Mouse (Mus musculus): ENCODE data around the gene Olfr513. TPM values are rescaled to one million over a fixed set of nuclear protein-coding genes. Genes with fewer than 3 reads are reported as not detected.

Olfr513 gene
- total RNA-seq (2023; ENCODE audit: inconsistent age), result not detected in 4 replicates

DNA sequence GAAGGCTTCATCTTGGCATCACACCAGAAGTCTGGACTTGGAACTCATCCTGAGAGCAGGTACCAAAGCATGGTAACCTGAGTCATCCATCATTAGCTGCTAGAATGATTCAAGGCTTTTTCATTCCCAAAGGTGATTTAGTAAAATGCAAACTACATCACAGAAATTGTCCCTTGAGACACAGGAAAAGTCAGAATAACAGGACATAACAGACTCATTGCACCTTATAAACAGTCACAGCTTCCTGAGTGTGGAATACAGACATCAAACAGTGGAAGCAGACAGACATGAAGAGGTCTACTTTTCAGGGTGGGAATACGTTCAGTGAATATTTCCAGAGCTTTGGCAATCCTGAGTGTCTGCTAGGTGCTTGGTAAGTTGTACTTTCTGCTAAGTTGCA lies at the start of gene Olfr513:
Gene Olfr513, plus strand, starts transcription at position 301 of the 400 bp plus-strand sequence.

DNA sequence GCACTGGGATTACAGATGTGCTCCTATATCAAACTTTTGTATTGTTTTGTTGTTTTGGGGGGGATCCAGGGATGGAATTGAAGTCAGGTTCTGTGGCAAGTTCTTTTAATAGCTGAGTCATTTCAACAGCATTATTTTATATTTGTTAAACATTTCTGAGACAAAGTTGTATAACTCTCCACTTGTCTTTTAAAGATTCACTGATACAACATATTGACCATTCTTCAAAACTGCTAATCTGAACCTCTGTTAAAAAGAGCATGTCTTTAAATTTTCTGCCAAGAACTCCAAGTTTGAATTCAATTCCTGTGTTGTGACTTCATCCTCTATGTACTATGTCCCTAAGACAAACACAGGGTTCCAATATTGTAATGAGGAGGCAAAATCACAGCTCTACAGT lies 37.8 kb upstream of the Olfr513 start, which contains the start of gene Olfr512:
Gene Olfr512, plus strand, starts transcription at position 301 of the 400 bp plus-strand sequence.

Other genes starting within 250 kb of the Olfr513 start
- not detected in 4 replicates for gene Olfr502, start 225.9 kb upstream of the Olfr513 start, total RNA-seq (2023; ENCODE audit: inconsistent age)
- not detected in 4 replicates for gene Olfr503, start 206.4 kb upstream of the Olfr513 start, total RNA-seq (2023; ENCODE audit: inconsistent age)
- gene Olfr504, start 185.2 kb upstream of the Olfr513 start, total RNA-seq (2023; ENCODE audit: inconsistent age), result not detected in 4 replicates
- not detected in 4 replicates for gene Olfr506, start 140.2 kb upstream of the Olfr513 start, total RNA-seq (2023; ENCODE audit: inconsistent age)
- not detected in 4 replicates for gene Olfr507, start 129.2 kb upstream of the Olfr513 start, total RNA-seq (2023; ENCODE audit: inconsistent age)
- not detected in 4 replicates for gene Olfr508, start 121.0 kb upstream of the Olfr513 start, total RNA-seq (2023; ENCODE audit: inconsistent age)
- gene Olfr509, start 99.1 kb upstream of the Olfr513 start, total RNA-seq (2023; ENCODE audit: inconsistent age), result not detected in 4 replicates
- gene Olfr510, start 84.6 kb upstream of the Olfr513 start, total RNA-seq (2023; ENCODE audit: inconsistent age), result not detected in 4 replicates
- gene Olfr512, start 37.7 kb upstream of the Olfr513 start, total RNA-seq (2023; ENCODE audit: inconsistent age), result not detected in 4 replicates
- not detected in 4 replicates for gene Olfr514, start 75.0 kb downstream of the Olfr513 start, total RNA-seq (2023; ENCODE audit: inconsistent age)
- gene Olfr516, start 99.6 kb downstream of the Olfr513 start, total RNA-seq (2023; ENCODE audit: inconsistent age), result not detected in 4 replicates
- gene Olfr517, start 121.4 kb downstream of the Olfr513 start, total RNA-seq (2023; ENCODE audit: inconsistent age), result not detected in 4 replicates
- not detected in 4 replicates for gene Olfr518, start 134.0 kb downstream of the Olfr513 start, total RNA-seq (2023; ENCODE audit: inconsistent age)
- not detected in 4 replicates for gene Olfr519, start 143.4 kb downstream of the Olfr513 start, total RNA-seq (2023; ENCODE audit: inconsistent age)
- 3.1 to 4.1 TPM (median 3.8 TPM) in 4 replicates for gene Nlrp10, start 179.2 kb downstream of the Olfr513 start, total RNA-seq (2023; ENCODE audit: inconsistent age)
- 257 to 279 TPM (median 260 TPM) in 4 replicates for gene Eif3f, start 183.4 kb downstream of the Olfr513 start, total RNA-seq (2023; ENCODE audit: inconsistent age)
- gene Tub, start 199.4 kb downstream of the Olfr513 start, total RNA-seq (2023; ENCODE audit: inconsistent age), result 2.5 to 3.9 TPM (median 3.3 TPM) in 4 replicates

Data from B cell, adult (primary cell).